Mouse (Mus musculus) layer of hippocampus, postnatal 14 days (tissue): ENCODE measurements around the gene Vmn2r102. TPM values are rescaled to one million over a fixed set of nuclear protein-coding genes. Genes with fewer than 3 reads are reported as not detected.

Source experiments
- DNase-seq, 2 experiments: peaks; one replicate each; pipeline ENCODE4 v3.0.0; 2021 to 2022; ENCODE audit warnings: low spot score in 2 of 2, mixed read lengths in 1 of 2
- long read RNA-seq, 2 experiments: library from polyadenylated mRNA; stranded (forward); transcript quantifications; one replicate each; pipeline ENCODE4 v2.0.0; 2021
- total RNA-seq, 2 experiments: library from RNA; stranded (reverse); gene quantifications; 2 replicates each; pipeline ENCODE4 v1.2.3; 2021

Gene Vmn2r102
- total RNA-seq = not detected
- long read RNA-seq, experiment 1 = 0 reads
- long read RNA-seq, experiment 2 = 0 reads

GRCm38 (mm10) chr17:19660028-19660427, at the start of gene Vmn2r102:
Gene Vmn2r102, plus strand, starts transcription at chr17:19660328.
- no peak for DNase-seq

GRCm38 (mm10) chr17:19629328-19629727, 30.8 kb upstream of the Vmn2r102 start:
- no peak for DNase-seq

GRCm38 (mm10) chr17:19658447-19658846, 1.7 kb upstream of the Vmn2r102 start:
- no peak for DNase-seq

- no peak for DNase-seq
These were observed 31.9 kb downstream of the Vmn2r102 start for GRCm38 (mm10) chr17:19692062-19692461.

Other genes starting within 250 kb of the Vmn2r102 start
- gene Vmn2r100, start 155.6 kb upstream of the Vmn2r102 start, total RNA-seq = not detected
- gene Vmn2r101, start 83.1 kb upstream of the Vmn2r102 start, total RNA-seq = not detected
- not detected for gene Vmn2r103, start 113.0 kb downstream of the Vmn2r102 start, total RNA-seq